Mouse (Mus musculus) heart, embryonic 13.5 days (tissue): ENCODE measurements around the gene Cpb1. TPM values are rescaled to one million over a fixed set of nuclear protein-coding genes. Genes with fewer than 3 reads are reported as not detected.

ENCODE experiments used
- ATAC-seq: fragments of 200-750 bp; cut with Nextera tagmentation; 2 replicates; pipeline ENCODE4 v1.8.0; 2017; ENCODE audit warnings: moderate TSS enrichment; ENCODE audit not compliant: insufficient number of reproducible peaks, low FRiP score, low TSS enrichment; ENCODE audit errors: extremely low read depth
- H3K27ac ChIP-seq: fragments of 300-500 bp; sonication (generic); replicated peaks from 2 replicates; pipeline ENCODE4 v1.5.1; 2015; ENCODE audit warnings: moderate library complexity, mild to moderate bottlenecking, inconsistent platforms
- H3K27me3 ChIP-seq: fragments of 300-500 bp; sonication (generic); replicated peaks from 2 replicates; pipeline ENCODE4 v1.6.1; 2015; ENCODE audit warnings: mild to moderate bottlenecking, inconsistent platforms
- H3K36me3 ChIP-seq: fragments of 300-500 bp; sonication (generic); 2 replicates; pipeline ENCODE4 v1.6.1; 2015; ENCODE audit warnings: mild to moderate bottlenecking, inconsistent platforms
- H3K4me1 ChIP-seq: fragments of 300-500 bp; sonication (generic); 2 replicates; pipeline ENCODE4 v1.6.1; 2015; ENCODE audit warnings: inconsistent platforms
- H3K4me2 ChIP-seq: fragments of 300-500 bp; sonication (generic); 2 replicates; pipeline ENCODE4 v1.6.1; 2015; ENCODE audit warnings: inconsistent platforms, mild to moderate bottlenecking, moderate library complexity
- H3K4me3 ChIP-seq: fragments of 300-500 bp; sonication (generic); 2 replicates; pipeline ENCODE4 v1.5.1; 2015; ENCODE audit warnings: moderate library complexity, mild to moderate bottlenecking, inconsistent platforms
- H3K9ac ChIP-seq: fragments of 300-500 bp; sonication (generic); 2 replicates; pipeline ENCODE4 v1.6.1; 2015; ENCODE audit warnings: inconsistent platforms, mild to moderate bottlenecking, moderate library complexity
- H3K9me3 ChIP-seq: fragments of 300-500 bp; sonication (generic); 2 replicates; pipeline ENCODE4 v1.6.1; 2016; ENCODE audit warnings: inconsistent platforms
- WGBS: fragments of 180-500 bp; shearing (Covaris S2); methylation state at CpG from one replicate; pipeline ENCODE4 v1.1.7; 2015; ENCODE audit warnings: mixed read lengths; 5-methylcytosine and 5-hydroxymethylcytosine counted together
- polyA plus RNA-seq: library from polyadenylated mRNA; unstranded; fragments of >200 nt; fragmentation: Nextera tagmentation; extraction: Ambion mirVana; gene quantifications from 2 replicates; pipeline ENCODE4 v1.2.1, GENCODE M21; 2015

Cpb1 gene
- polyA plus RNA-seq, result 0.25 and 0.29 TPM in 2 replicates

- H3K4me1 ChIP-seq, result no peaks in the 10 kb centered on the region
- H3K4me2 ChIP-seq, result no peak within 1 kb of the TSS
- no peaks in the 10 kb centered on the region for H3K27me3 ChIP-seq
- ATAC-seq, result no peak
- WGBS, result 72% methylated on average over 3 of the region's 3 CpGs
- H3K36me3 ChIP-seq, result no peaks in the 10 kb centered on the region
- H3K9ac ChIP-seq, result no peak within 1 kb of the TSS
- no peak within 1 kb of the TSS for H3K4me3 ChIP-seq
- no peaks in the 10 kb centered on the region for H3K9me3 ChIP-seq
- no peak within 1 kb of the TSS for H3K27ac ChIP-seq
These were observed at the start of gene Cpb1 for GRCm38 (mm10) chr3:20275633-20276032. Cpb1 (minus strand) TSS chr3:20275733.

GRCm38 (mm10) chr3:20317233-20317632 lies 41.7 kb upstream of the Cpb1 start:
- H3K27me3 ChIP-seq, result no peaks in the 10 kb centered on the region
- no peaks in the 10 kb centered on the region for H3K36me3 ChIP-seq
- no peaks in the 10 kb centered on the region for H3K9me3 ChIP-seq
- no peak overlapping the region for H3K4me2 ChIP-seq
- WGBS, result 38% methylated on average over 1 of the region's 1 CpGs
- no peak overlapping the region for H3K9ac ChIP-seq
- ATAC-seq, result no peak
- H3K27ac ChIP-seq, result no peak overlapping the region
- H3K4me3 ChIP-seq, result no peak overlapping the region
- H3K4me1 ChIP-seq, result no peaks in the 10 kb centered on the region

- no peak overlapping the region for H3K27ac ChIP-seq
- H3K27me3 ChIP-seq, result no peaks in the 10 kb centered on the region
- no peak overlapping the region for H3K4me2 ChIP-seq
- no peak overlapping the region for H3K4me3 ChIP-seq
- no peaks in the 10 kb centered on the region for H3K36me3 ChIP-seq
- ATAC-seq, result no peak
- H3K9ac ChIP-seq, result no peak overlapping the region
- no peaks in the 10 kb centered on the region for H3K9me3 ChIP-seq
- WGBS, result 84% methylated on average over 4 of the region's 4 CpGs
- H3K4me1 ChIP-seq, result no peaks in the 10 kb centered on the region
These were observed 33.6 kb upstream of the Cpb1 start for GRCm38 (mm10) chr3:20309142-20309541.

DNA sequence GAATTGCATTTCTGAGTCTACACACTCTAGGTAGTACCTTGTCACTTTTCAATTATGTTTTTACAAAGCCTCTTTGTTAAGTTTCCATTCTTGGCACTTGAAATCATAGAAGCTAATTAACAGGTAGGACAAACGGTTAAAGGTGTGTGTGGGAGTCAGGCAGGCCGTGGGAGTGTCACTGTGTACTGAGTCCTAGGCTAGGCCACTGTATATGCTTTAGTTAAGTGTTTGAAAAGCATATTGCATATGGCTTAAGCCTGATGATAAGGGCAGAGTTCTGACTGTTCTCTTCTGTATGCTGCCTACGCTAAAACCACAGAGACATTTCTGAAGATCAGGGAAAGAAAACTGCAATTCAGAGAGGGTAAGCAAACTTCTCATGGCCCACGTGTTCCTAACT lies 31.7 kb upstream of the Cpb1 start:
- Histone ChIP-seq H3K4me2 (no peak overlapping the region), H3K27ac (no peak overlapping the region), H3K9ac (no peak overlapping the region), H3K27me3 (no peaks in the 10 kb centered on the region), H3K36me3 (no peaks in the 10 kb centered on the region), H3K9me3 (no peaks in the 10 kb centered on the region), H3K4me1 (no peaks in the 10 kb centered on the region), H3K4me3 (no peak overlapping the region)
- WGBS, result 69% methylated on average over 4 of the region's 4 CpGs
- no peak for ATAC-seq

DNA sequence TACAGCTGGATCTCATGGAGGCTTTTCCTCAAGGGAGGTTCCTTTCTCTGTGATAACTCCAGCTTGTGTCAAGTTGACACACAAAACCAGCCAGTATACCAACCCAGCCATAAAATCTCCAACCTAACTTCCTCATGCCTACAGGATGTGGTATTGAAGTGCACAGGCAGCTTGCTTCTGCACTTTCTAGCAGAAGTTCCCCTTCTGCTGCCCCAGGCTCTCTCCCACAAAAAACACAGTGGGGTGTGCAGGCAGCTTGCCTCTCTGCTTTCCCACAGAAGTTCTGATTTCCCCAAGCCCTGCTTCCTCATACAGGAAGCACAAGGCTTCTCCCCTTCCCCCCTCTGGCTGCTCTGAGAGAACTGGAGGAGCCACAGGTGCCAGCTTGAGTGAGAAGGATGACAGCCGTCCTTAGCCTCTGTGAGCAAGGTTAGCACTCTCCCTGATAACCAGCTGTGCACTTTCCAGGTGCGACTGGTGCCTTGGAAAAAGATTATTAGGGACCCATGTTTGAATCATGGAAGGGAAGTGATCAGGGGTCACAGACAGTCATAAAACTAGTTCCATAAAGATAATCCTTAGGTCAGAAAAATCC lies 29.3 kb upstream of the Cpb1 start:
- H3K4me2 ChIP-seq, result no peak overlapping the region
- H3K9me3 ChIP-seq, result no peaks in the 10 kb centered on the region
- no peaks in the 10 kb centered on the region for H3K27me3 ChIP-seq
- no peak for ATAC-seq
- 36% methylated on average over 2 of the region's 2 CpGs for WGBS
- no peaks in the 10 kb centered on the region for H3K4me1 ChIP-seq
- H3K36me3 ChIP-seq, result no peaks in the 10 kb centered on the region
- H3K27ac ChIP-seq, result no peak overlapping the region
- H3K9ac ChIP-seq, result no peak overlapping the region
- H3K4me3 ChIP-seq, result no peak overlapping the region

DNA sequence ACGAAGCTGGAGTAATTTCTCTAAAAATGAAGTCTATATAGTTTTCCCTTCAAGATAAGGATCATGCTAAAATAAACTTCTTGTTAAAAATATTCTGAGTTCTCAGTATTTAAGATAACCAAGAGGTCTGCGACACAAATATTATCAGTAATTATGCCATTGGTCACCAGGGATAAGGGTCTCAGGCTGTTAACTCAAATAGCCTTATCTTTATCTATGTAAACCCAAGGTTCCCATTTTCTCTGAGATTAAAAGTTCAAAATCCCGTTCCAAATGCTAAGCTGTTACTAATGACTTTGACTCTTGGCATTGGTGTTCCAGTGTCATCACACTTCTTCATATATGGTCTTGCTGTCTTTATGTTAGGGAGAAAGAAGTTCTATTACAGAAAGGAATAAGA lies 20.0 kb upstream of the Cpb1 start:
- no peaks in the 10 kb centered on the region for H3K4me1 ChIP-seq
- H3K4me2 ChIP-seq, result no peak overlapping the region
- WGBS, result 34% methylated on average over 3 of the region's 3 CpGs
- 0 out of 2 replicates have a peak, but pooled peaks cover 2% of the 10 kb centered on the region for H3K9me3 ChIP-seq
- H3K27ac ChIP-seq, result no peak overlapping the region
- H3K4me3 ChIP-seq, result no peak overlapping the region
- H3K36me3 ChIP-seq, result no peaks in the 10 kb centered on the region
- H3K27me3 ChIP-seq, result no peaks in the 10 kb centered on the region
- ATAC-seq, result no peak
- no peak overlapping the region for H3K9ac ChIP-seq

GRCm38 (mm10) chr3:20294542-20295348 lies 19.2 kb upstream of the Cpb1 start:
- 78% methylated on average over 9 of the region's 9 CpGs for WGBS
- no peak for ATAC-seq
- H3K4me2 ChIP-seq, result no peak overlapping the region
- no peak overlapping the region for H3K9ac ChIP-seq
- no peak overlapping the region for H3K27ac ChIP-seq
- H3K4me1 ChIP-seq, result no peaks in the 10 kb centered on the region
- 0 out of 2 replicates have a peak, but pooled peaks cover 2% of the 10 kb centered on the region for H3K9me3 ChIP-seq
- no peaks in the 10 kb centered on the region for H3K27me3 ChIP-seq
- no peaks in the 10 kb centered on the region for H3K36me3 ChIP-seq
- no peak overlapping the region for H3K4me3 ChIP-seq

GRCm38 (mm10) chr3:20291370-20291769 lies 15.8 kb upstream of the Cpb1 start:
- Histone ChIP-seq H3K4me2 (no peak overlapping the region), H3K9ac (no peak overlapping the region), H3K27ac (no peak overlapping the region), H3K4me1 (no peaks in the 10 kb centered on the region), H3K27me3 (no peaks in the 10 kb centered on the region), H3K36me3 (no peaks in the 10 kb centered on the region), H3K4me3 (no peak overlapping the region), H3K9me3 (0 out of 2 replicates have a peak, but pooled peaks cover 2% of the 10 kb centered on the region)
- no peak for ATAC-seq

GRCm38 (mm10) chr3:20288761-20289160 lies 13.2 kb upstream of the Cpb1 start:
- Histone ChIP-seq H3K27me3 (no peaks in the 10 kb centered on the region), H3K4me3 (no peak overlapping the region), H3K9me3 (0 out of 2 replicates have a peak, but pooled peaks cover 2% of the 10 kb centered on the region), H3K9ac (no peak overlapping the region), H3K27ac (no peak overlapping the region), H3K36me3 (no peaks in the 10 kb centered on the region), H3K4me2 (no peak overlapping the region), H3K4me1 (no peaks in the 10 kb centered on the region)
- 78% methylated on average over 2 of the region's 2 CpGs for WGBS
- no peak for ATAC-seq

- H3K36me3 ChIP-seq, result no peaks in the 10 kb centered on the region
These were observed 6.3 kb upstream of the Cpb1 start for GRCm38 (mm10) chr3:20281796-20282195.

GRCm38 (mm10) chr3:20254566-20255479 lies 20.7 kb downstream of the Cpb1 start:
- H3K36me3 ChIP-seq, result no peaks in the 10 kb centered on the region
- ATAC-seq, result no peak
- H3K27ac ChIP-seq, result 0 out of 2 replicates have a peak overlapping the region, but pooled peaks have one; percentile 24
- peaks cover 16% of the 10 kb centered on the region for H3K4me1 ChIP-seq
- no peaks in the 10 kb centered on the region for H3K9me3 ChIP-seq
- H3K27me3 ChIP-seq, result no peaks in the 10 kb centered on the region
- no peak overlapping the region for H3K4me2 ChIP-seq
- no peak overlapping the region for H3K9ac ChIP-seq
- WGBS, result 22% methylated on average over 9 of the region's 9 CpGs
- no peak overlapping the region for H3K4me3 ChIP-seq

More at GRCm38 (mm10) chr3:20281796-20282195, 6.3 kb upstream of the Cpb1 start:
- H3K4me3 ChIP-seq, result no peak overlapping the region
- H3K9me3 ChIP-seq, result no peaks in the 10 kb centered on the region
- H3K27ac ChIP-seq, result no peak overlapping the region
- WGBS, result 37% methylated on average over 1 of the region's 1 CpGs
- ATAC-seq, result no peak
- no peak overlapping the region for H3K9ac ChIP-seq
- no peak overlapping the region for H3K4me2 ChIP-seq
- no peaks in the 10 kb centered on the region for H3K4me1 ChIP-seq
- no peaks in the 10 kb centered on the region for H3K27me3 ChIP-seq
